Mouse (Mus musculus) ES-Bruce4 (cell line): ENCODE measurements at regions not wholly inside any gene's neighbourhood (a gene's known extent, or its start where the extent isn't known, plus 50 kb on each side); places are given as distances from the start of the nearest gene placed in this dataset.

ENCODE experiments used
- CTCF ChIP-seq: IDR thresholded peaks from one replicate; pipeline ENCODE4 v1.8.1; 2011; ENCODE audit warnings: low read depth, low read length
- EP300 ChIP-seq: IDR thresholded peaks from 2 replicates; pipeline ENCODE4 v1.6.1; 2011; ENCODE audit warnings: low read depth, low read length; ENCODE audit not compliant: insufficient read depth
- POLR2A ChIP-seq: IDR thresholded peaks from one replicate; pipeline ENCODE4 v1.8.1; 2011; ENCODE audit warnings: low read length; ENCODE audit not compliant: insufficient read depth

DNA sequence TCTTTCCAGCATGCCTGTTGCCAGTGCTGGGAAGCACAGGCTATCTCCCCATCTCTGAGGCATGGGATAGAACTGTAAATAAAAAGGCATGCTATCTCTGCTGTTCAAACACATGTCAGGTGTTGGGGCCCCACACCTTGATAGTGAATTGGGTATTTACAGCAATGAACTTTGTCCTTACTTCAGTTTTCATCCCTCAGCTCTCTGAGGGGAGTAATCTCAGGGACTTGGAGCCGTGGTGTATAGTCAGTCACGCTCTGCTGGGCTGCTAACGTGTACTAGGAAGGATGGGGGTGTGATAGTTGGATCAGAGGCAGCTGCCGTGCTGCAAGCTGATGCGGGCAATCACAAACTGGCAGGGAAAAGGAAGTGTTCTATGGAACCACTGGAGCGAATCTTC lies 91.5 kb upstream of the Prkg2 start:
- TF ChIP-seq CTCF (no peak), POLR2A (no peak), EP300 (no peak)
